Mouse (Mus musculus): ENCODE measurements around the gene Fam168a.

Fam168a gene

GRCm38 (mm10) chr7:100706143-100706841 lies at the start of gene Fam168a:
TSS of gene Fam168a (plus strand) at chr7:100706635.
- peak; percentile 91 to 92 for DNase-seq (ENCODE audit: low spot score in 2 of 2)

GRCm38 (mm10) chr7:100656739-100657138 lies 49.7 kb upstream of the Fam168a start:
- no peak for DNase-seq (ENCODE audit: low spot score in 2 of 2)

- no peak for DNase-seq (ENCODE audit: low spot score in 2 of 2)
Observed at GRCm38 (mm10) chr7:100658093-100658578, 48.3 kb upstream of the Fam168a start.

- DNase-seq (ENCODE audit: low spot score in 2 of 2), result no peak
Observed at GRCm38 (mm10) chr7:100661264-100661663, 45.2 kb upstream of the Fam168a start.

GRCm38 (mm10) chr7:100662231-100662630 lies 44.2 kb upstream of the Fam168a start, which contains the start of gene Plekhb1:
TSS of gene Plekhb1 (minus strand) at chr7:100662414.
- DNase-seq (ENCODE audit: low spot score in 2 of 2), result no peak

- DNase-seq (ENCODE audit: low spot score in 2 of 2), result peak; percentile 81 to 85
Observed at GRCm38 (mm10) chr7:100663190-100663589, 43.2 kb upstream of the Fam168a start.

GRCm38 (mm10) chr7:100663729-100664304 lies 42.6 kb upstream of the Fam168a start:
- no peak for DNase-seq (ENCODE audit: low spot score in 2 of 2)

GRCm38 (mm10) chr7:100670646-100671045 lies 35.8 kb upstream of the Fam168a start:
- DNase-seq (ENCODE audit: low spot score in 2 of 2), result peak in 1 of 2 experiments; percentile 37

- DNase-seq (ENCODE audit: low spot score in 2 of 2), result no peak
Observed at GRCm38 (mm10) chr7:100673452-100673851, 33.0 kb upstream of the Fam168a start.

- no peak for DNase-seq (ENCODE audit: low spot score in 2 of 2)
Observed at GRCm38 (mm10) chr7:100674941-100675340, 31.5 kb upstream of the Fam168a start.

- DNase-seq (ENCODE audit: low spot score in 2 of 2), result no peak
Observed at GRCm38 (mm10) chr7:100678052-100678451, 28.4 kb upstream of the Fam168a start.

- DNase-seq (ENCODE audit: low spot score in 2 of 2), result no peak
Observed at GRCm38 (mm10) chr7:100678948-100679880, 27.2 kb upstream of the Fam168a start.

- no peak for DNase-seq (ENCODE audit: low spot score in 2 of 2)
Observed at GRCm38 (mm10) chr7:100681132-100681531, 25.3 kb upstream of the Fam168a start.

GRCm38 (mm10) chr7:100683241-100683640 lies 23.2 kb upstream of the Fam168a start:
- DNase-seq (ENCODE audit: low spot score in 2 of 2), result no peak

GRCm38 (mm10) chr7:100684081-100684480 lies 22.4 kb upstream of the Fam168a start:
- no peak for DNase-seq (ENCODE audit: low spot score in 2 of 2)

GRCm38 (mm10) chr7:100684538-100684937 lies 21.9 kb upstream of the Fam168a start:
- peak in 1 of 2 experiments; percentile 47 for DNase-seq (ENCODE audit: low spot score in 2 of 2)

GRCm38 (mm10) chr7:100685061-100686030 lies 21.1 kb upstream of the Fam168a start:
- peak in 1 of 2 experiments; percentile 67 for DNase-seq (ENCODE audit: low spot score in 2 of 2)

- no peak for DNase-seq (ENCODE audit: low spot score in 2 of 2)
Observed at GRCm38 (mm10) chr7:100688471-100688870, 18.0 kb upstream of the Fam168a start.

- DNase-seq (ENCODE audit: low spot score in 2 of 2), result no peak
Observed at GRCm38 (mm10) chr7:100693199-100693598, 13.2 kb upstream of the Fam168a start.
